Mouse (Mus musculus): ENCODE results near the gene Rheb. TPM values are rescaled to one million over a fixed set of nuclear protein-coding genes. Genes with fewer than 3 reads are reported as not detected.
"Not testable (repeated sequence)": the region's sequence is repeated elsewhere in the genome, so short reads cannot be mapped to it uniquely, and the experiment has no call there.

Gene Rheb
- polyA plus RNA-seq, 1 experiment from 2014 or later = 70.0 TPM

GRCm38 (mm10) chr5:24782957-24783356 lies 59.5 kb downstream of the Rheb start:
- no peak for ATAC-seq (ENCODE audit: low read depth)
- Histone ChIP-seq H3K27me3 (ENCODE audit: control insufficient read depth, insufficient read depth, low read depth, low read length) (no peaks in the 10 kb centered on the region; the same call in none of the 2 replicates), H3K9me3 (replicated peaks; ENCODE audit: control insufficient read depth, low read length) (no peaks in the 10 kb centered on the region; the same call in 1 of the 2 replicates), H3K9ac (ENCODE audit: low read depth, low read length) (no peak overlapping the region), H3K4me2 (ENCODE audit: low read depth, low read length) (no peak overlapping the region), H3K27ac (ENCODE audit: low read length) (no peak overlapping the region), H3K4me1 (ENCODE audit: control insufficient read depth, low read depth, low read length) (no peaks in the 10 kb centered on the region), H3K36me3 (ENCODE audit: control insufficient read depth, insufficient read depth) (no peaks in the 10 kb centered on the region), H3K4me3 (ENCODE audit: low read depth, low read length) (no peak overlapping the region)
- 69% methylated on average over 4 of the region's 4 CpGs for WGBS (ENCODE audit: insufficient replicate concordance)

GRCm38 (mm10) chr5:24781048-24781447 lies 61.4 kb downstream of the Rheb start:
- WGBS (ENCODE audit: insufficient replicate concordance) = 23% methylated on average over 5 of the region's 5 CpGs
- H3K4me1 ChIP-seq (ENCODE audit: control insufficient read depth, low read depth, low read length) = no peaks in the 10 kb centered on the region
- ATAC-seq (ENCODE audit: low read depth) = no peak
- no peak overlapping the region for H3K4me2 ChIP-seq (ENCODE audit: low read depth, low read length)
- no peak overlapping the region for H3K9ac ChIP-seq (ENCODE audit: low read depth, low read length)
- H3K36me3 ChIP-seq (ENCODE audit: control insufficient read depth, insufficient read depth) = no peaks in the 10 kb centered on the region
- H3K27me3 ChIP-seq (ENCODE audit: control insufficient read depth, insufficient read depth, low read depth, low read length) = no peaks in the 10 kb centered on the region; the same call in none of the 2 replicates
- H3K4me3 ChIP-seq (ENCODE audit: low read depth, low read length) = no peak overlapping the region
- H3K27ac ChIP-seq (ENCODE audit: low read length) = no peak overlapping the region
- no peaks in the 10 kb centered on the region; the same call in 1 of the 2 replicates for H3K9me3 ChIP-seq (replicated peaks; ENCODE audit: control insufficient read depth, low read length)

GRCm38 (mm10) chr5:24779881-24780512 lies 62.4 kb downstream of the Rheb start:
- WGBS (ENCODE audit: insufficient replicate concordance) = 34% methylated on average over 15 of the region's 15 CpGs
- no peak overlapping the region for H3K4me3 ChIP-seq (ENCODE audit: low read depth, low read length)
- H3K4me2 ChIP-seq (ENCODE audit: low read depth, low read length) = no peak overlapping the region
- no peaks in the 10 kb centered on the region for H3K9me3 ChIP-seq (replicated peaks; ENCODE audit: control insufficient read depth, low read length)
- no peak for ATAC-seq (ENCODE audit: low read depth)
- no peak overlapping the region for H3K27ac ChIP-seq (ENCODE audit: low read length)
- H3K9ac ChIP-seq (ENCODE audit: low read depth, low read length) = no peak overlapping the region
- H3K27me3 ChIP-seq (ENCODE audit: control insufficient read depth, insufficient read depth, low read depth, low read length) = no peaks in the 10 kb centered on the region; the same call in none of the 2 replicates
- no peaks in the 10 kb centered on the region for H3K36me3 ChIP-seq (ENCODE audit: control insufficient read depth, insufficient read depth)
- no peaks in the 10 kb centered on the region for H3K4me1 ChIP-seq (ENCODE audit: control insufficient read depth, low read depth, low read length)

GRCm38 (mm10) chr5:24779321-24779720 lies 63.1 kb downstream of the Rheb start:
- Histone ChIP-seq H3K27me3 (ENCODE audit: control insufficient read depth, insufficient read depth, low read depth, low read length) (no peaks in the 10 kb centered on the region; the same call in none of the 2 replicates), H3K9ac (ENCODE audit: low read depth, low read length) (no peak overlapping the region), H3K4me2 (ENCODE audit: low read depth, low read length) (no peak overlapping the region), H3K27ac (ENCODE audit: low read length) (no peak overlapping the region), H3K36me3 (ENCODE audit: control insufficient read depth, insufficient read depth) (no peaks in the 10 kb centered on the region), H3K4me3 (ENCODE audit: low read depth, low read length) (no peak overlapping the region), H3K9me3 (replicated peaks; ENCODE audit: control insufficient read depth, low read length) (no peaks in the 10 kb centered on the region), H3K4me1 (ENCODE audit: control insufficient read depth, low read depth, low read length) (no peaks in the 10 kb centered on the region)
- no peak for ATAC-seq (ENCODE audit: low read depth)

- no peak overlapping the region for H3K4me2 ChIP-seq (ENCODE audit: low read depth, low read length)
- WGBS (ENCODE audit: insufficient replicate concordance) = 54% methylated on average over 13 of the region's 13 CpGs
Observed at GRCm38 (mm10) chr5:24778843-24779140, 63.6 kb downstream of the Rheb start.

GRCm38 (mm10) chr5:24778082-24778842 lies 64.2 kb downstream of the Rheb start:
- WGBS (ENCODE audit: insufficient replicate concordance) = 40% methylated on average over 17 of the region's 17 CpGs
- H3K4me3 ChIP-seq (ENCODE audit: low read depth, low read length) = no peak overlapping the region
- no peak overlapping the region for H3K4me2 ChIP-seq (ENCODE audit: low read depth, low read length)

More at GRCm38 (mm10) chr5:24778843-24779140, 63.6 kb downstream of the Rheb start:
- H3K9me3 ChIP-seq (replicated peaks; ENCODE audit: control insufficient read depth, low read length) = no peaks in the 10 kb centered on the region
- no peak for ATAC-seq (ENCODE audit: low read depth)
- H3K27ac ChIP-seq (ENCODE audit: low read length) = no peak overlapping the region
- H3K36me3 ChIP-seq (ENCODE audit: control insufficient read depth, insufficient read depth) = no peaks in the 10 kb centered on the region
- H3K9ac ChIP-seq (ENCODE audit: low read depth, low read length) = no peak overlapping the region
- H3K4me3 ChIP-seq (ENCODE audit: low read depth, low read length) = no peak overlapping the region
- no peaks in the 10 kb centered on the region for H3K4me1 ChIP-seq (ENCODE audit: control insufficient read depth, low read depth, low read length)
- no peaks in the 10 kb centered on the region; the same call in none of the 2 replicates for H3K27me3 ChIP-seq (ENCODE audit: control insufficient read depth, insufficient read depth, low read depth, low read length)

GRCm38 (mm10) chr5:24776681-24777080 lies 65.7 kb downstream of the Rheb start:
- WGBS (ENCODE audit: insufficient replicate concordance) = 41% methylated on average over 4 of the region's 4 CpGs
- ATAC-seq (ENCODE audit: low read depth) = no peak
- H3K36me3 ChIP-seq (ENCODE audit: control insufficient read depth, insufficient read depth) = no peaks in the 10 kb centered on the region

More at GRCm38 (mm10) chr5:24778082-24778842, 64.2 kb downstream of the Rheb start:
- Histone ChIP-seq H3K9ac (ENCODE audit: low read depth, low read length) (no peak overlapping the region), H3K36me3 (ENCODE audit: control insufficient read depth, insufficient read depth) (no peaks in the 10 kb centered on the region), H3K27me3 (ENCODE audit: control insufficient read depth, insufficient read depth, low read depth, low read length) (no peaks in the 10 kb centered on the region; the same call in none of the 2 replicates), H3K27ac (ENCODE audit: low read length) (no peak overlapping the region), H3K9me3 (replicated peaks; ENCODE audit: control insufficient read depth, low read length) (no peaks in the 10 kb centered on the region), H3K4me1 (ENCODE audit: control insufficient read depth, low read depth, low read length) (no peaks in the 10 kb centered on the region)
- ATAC-seq (ENCODE audit: low read depth) = no peak

GRCm38 (mm10) chr5:24774549-24774948 lies 67.9 kb downstream of the Rheb start:
- 79% methylated on average over 16 of the region's 16 CpGs for WGBS (ENCODE audit: insufficient replicate concordance)
- not testable (repeated sequence) for H3K27me3 ChIP-seq (ENCODE audit: control insufficient read depth, insufficient read depth, low read depth, low read length); ATAC-seq (ENCODE audit: low read depth); H3K9me3 ChIP-seq (replicated peaks; ENCODE audit: control insufficient read depth, low read length); H3K27ac ChIP-seq (ENCODE audit: low read length); H3K36me3 ChIP-seq (ENCODE audit: control insufficient read depth, insufficient read depth); H3K4me2 ChIP-seq (ENCODE audit: low read depth, low read length); H3K4me3 ChIP-seq (ENCODE audit: low read depth, low read length); H3K4me1 ChIP-seq (ENCODE audit: control insufficient read depth, low read depth, low read length); H3K9ac ChIP-seq (ENCODE audit: low read depth, low read length)

More at GRCm38 (mm10) chr5:24776681-24777080, 65.7 kb downstream of the Rheb start:
- H3K4me1 ChIP-seq (ENCODE audit: control insufficient read depth, low read depth, low read length) = no peaks in the 10 kb centered on the region
- H3K4me2 ChIP-seq (ENCODE audit: low read depth, low read length) = no peak overlapping the region
- H3K27ac ChIP-seq (ENCODE audit: low read length) = no peak overlapping the region
- H3K9ac ChIP-seq (ENCODE audit: low read depth, low read length) = no peak overlapping the region
- no peak overlapping the region for H3K4me3 ChIP-seq (ENCODE audit: low read depth, low read length)
- no peaks in the 10 kb centered on the region; the same call in none of the 2 replicates for H3K27me3 ChIP-seq (ENCODE audit: control insufficient read depth, insufficient read depth, low read depth, low read length)
- H3K9me3 ChIP-seq (replicated peaks; ENCODE audit: control insufficient read depth, low read length) = no peaks in the 10 kb centered on the region

- no peak within 1 kb of the TSS for H3K4me3 ChIP-seq (ENCODE audit: low read depth, low read length)
- WGBS (ENCODE audit: insufficient replicate concordance) = 54% methylated on average over 18 of the region's 18 CpGs
Observed at GRCm38 (mm10) chr5:24757816-24758215, 84.6 kb downstream of the Rheb start, which contains the start of gene Crygn. Gene Crygn (minus strand): TSS chr5:24758008.

More at GRCm38 (mm10) chr5:24757816-24758215, 84.6 kb downstream of the Rheb start, which contains the start of gene Crygn:
- H3K4me2 ChIP-seq (ENCODE audit: low read depth, low read length) = no peak within 1 kb of the TSS
- H3K9ac ChIP-seq (ENCODE audit: low read depth, low read length) = no peak within 1 kb of the TSS
- H3K27ac ChIP-seq (ENCODE audit: low read length) = no peak within 1 kb of the TSS
- no peaks in the 10 kb centered on the region for H3K9me3 ChIP-seq (replicated peaks; ENCODE audit: control insufficient read depth, low read length)
- H3K27me3 ChIP-seq (ENCODE audit: control insufficient read depth, insufficient read depth, low read depth, low read length) = no peaks in the 10 kb centered on the region; the same call in 1 of the 2 replicates
- H3K4me1 ChIP-seq (ENCODE audit: control insufficient read depth, low read depth, low read length) = no peaks in the 10 kb centered on the region
- no peak for ATAC-seq (ENCODE audit: low read depth)
- H3K36me3 ChIP-seq (ENCODE audit: control insufficient read depth, insufficient read depth) = no peaks in the 10 kb centered on the region

Data from liver, embryonic 16.5 days (tissue).